Mouse (Mus musculus): ENCODE measurements at regions not wholly inside any gene's neighbourhood (a gene's known extent, or its start where the extent isn't known, plus 50 kb on each side); places are given as distances from the start of the nearest gene placed in this dataset.

- TF ChIP-seq CTCF (conservative IDR thresholded peaks at IDR 0.05; ENCODE audit: low read length) = no peak
- TF ChIP-seq POU5F1 (IDR thresholded peaks at IDR 0.05; ENCODE audit: borderline replicate concordance, low read length) = no peak
- TF ChIP-seq NANOG (IDR thresholded peaks at IDR 0.05; ENCODE audit: borderline replicate concordance, low read length) = no peak
Measured at GRCm38 (mm10) chr4:125219209-125219608, 91.6 kb upstream of the Zc3h12a start.

Data from E14TG2a.4 (cell line).